ENCODE assay signal across 9 mouse cellular contexts in genomic region chr6:113282969-113283368, GRCm38 (mm10). TPM values are rescaled to one million over a fixed set of nuclear protein-coding genes. Genes with fewer than 3 reads are reported as not detected.
DNase-seq lines count a peak whose midpoint lies in the region; ATAC-seq lines count a peak whose summit lies in the region.
"Had no signal": no experiment of that assay in that cellular context is flagged by ENCODE, and none has a peak within 500 bp of the region (broad histone marks: within the 10 kb centered on the region; RNA-seq: fewer than 3 reads in every experiment).

No protein-coding gene starts in this region.

- no peaks in the 10 kb centered on the region for H3K9me3 ChIP-seq in kidney, embryonic 16.5 days (ENCODE audit: low read length)
- H3K9me3 ChIP-seq in hindbrain, embryonic 13.5 days = no peaks in the 10 kb centered on the region
- no peaks in the 10 kb centered on the region for H3K9me3 ChIP-seq in neural tube, embryonic 13.5 days

- no peak overlapping the region for H3K27ac ChIP-seq in kidney, embryonic 16.5 days (ENCODE audit: low read length)
- no peak overlapping the region for H3K27ac ChIP-seq in hindbrain, embryonic 13.5 days
- H3K27ac ChIP-seq in neural tube, embryonic 13.5 days (replicated peaks) = no peak overlapping the region

- peaks cover 36% of the 10 kb centered on the region for H3K27me3 ChIP-seq in kidney, embryonic 16.5 days (ENCODE audit: insufficient read depth, low read length)
- peaks cover 53% of the 10 kb centered on the region for H3K27me3 ChIP-seq in hindbrain, embryonic 13.5 days
- H3K27me3 ChIP-seq in neural tube, embryonic 13.5 days = peaks cover 51% of the 10 kb centered on the region
- H3K27me3 ChIP-seq: CH12.LX had no signal

- H3K9ac ChIP-seq in kidney, embryonic 16.5 days (replicated peaks; ENCODE audit: low read length) = no peak overlapping the region
- peak overlapping the region; percentile 65 for H3K9ac ChIP-seq in hindbrain, embryonic 13.5 days
- H3K9ac ChIP-seq in neural tube, embryonic 13.5 days = no peak overlapping the region

- no peak for DNase-seq in kidney, postnatal 10 days
- DNase-seq in cerebellum, adult 9-11 months = peak; percentile 60
- no peak for DNase-seq in heart, adult 18-20 months
- DNase-seq in adrenal gland, postnatal 36 days = no peak
- no peak for DNase-seq in MN1 (ENCODE audit: low spot score)

- peaks cover 6% of the 10 kb centered on the region for H3K4me1 ChIP-seq in kidney, embryonic 16.5 days (ENCODE audit: insufficient read depth, low read length)
- peaks cover 20% of the 10 kb centered on the region for H3K4me1 ChIP-seq in hindbrain, embryonic 13.5 days (replicated peaks)
- H3K4me1 ChIP-seq in neural tube, embryonic 13.5 days (replicated peaks) = peaks cover 18% of the 10 kb centered on the region

- peak overlapping the region; percentile 19 for H3K4me3 ChIP-seq in kidney, embryonic 16.5 days (ENCODE audit: low read length)
- peak overlapping the region; percentile 43 for H3K4me3 ChIP-seq in hindbrain, embryonic 13.5 days
- H3K4me3 ChIP-seq in neural tube, embryonic 13.5 days = peak overlapping the region; percentile 35

- ATAC-seq in kidney, embryonic 16.5 days (ENCODE audit: low FRiP score, low TSS enrichment) = no peak
- peak; percentile 45; the same call in 1 of the 2 replicates for ATAC-seq in hindbrain, embryonic 13.5 days (ENCODE audit: low FRiP score)
- 0 out of 2 replicates have a peak, but pooled peaks have one; percentile 28 for ATAC-seq in neural tube, embryonic 13.5 days (ENCODE audit: low read depth)

- no peaks in the 10 kb centered on the region; the same call in 1 of the 2 replicates for H3K36me3 ChIP-seq in kidney, embryonic 16.5 days (ENCODE audit: insufficient read depth, low read length)
- H3K36me3 ChIP-seq in hindbrain, embryonic 13.5 days = peaks cover 29% of the 10 kb centered on the region
- H3K36me3 ChIP-seq in neural tube, embryonic 13.5 days = peaks cover 19% of the 10 kb centered on the region

- WGBS in kidney, embryonic 16.5 days = 1% methylated on average over 22 of the region's 22 CpGs
- WGBS in hindbrain, embryonic 13.5 days = 2% methylated on average over 18 of the region's 22 CpGs
- WGBS in neural tube, embryonic 13.5 days = 2% methylated on average over 22 of the region's 22 CpGs

- H3K4me2 ChIP-seq in kidney, embryonic 16.5 days (replicated peaks; ENCODE audit: low read depth, low read length) = peak overlapping the region; percentile 40
- H3K4me2 ChIP-seq in hindbrain, embryonic 13.5 days = peak overlapping the region; percentile 75
- H3K4me2 ChIP-seq in neural tube, embryonic 13.5 days = peak overlapping the region; percentile 70

RNA-seq across cellular contexts. Expression of gene Cpne9, which starts 0.9 kb away (rescaled TPM):
- 0.09 TPM in 1 of 2 replicates, not detected in the other for polyA plus RNA-seq in kidney, embryonic 16.5 days (2015; fragmentation: Nextera tagmentation; extraction: Ambion mirVana)
- polyA plus RNA-seq in hindbrain, embryonic 13.5 days (2015; fragmentation: Nextera tagmentation; extraction: Ambion mirVana) = 1.2 and 1.9 TPM in 2 replicates
- 0.31 and 0.58 TPM in 2 replicates for polyA plus RNA-seq in neural tube, embryonic 13.5 days (2015; fragmentation: Nextera tagmentation; extraction: Ambion mirVana)
- total RNA-seq in heart, adult 18-20 months (2021) = not detected
- total RNA-seq in adrenal gland, postnatal 36 days (2021) = 1 to 10 TPM; 1.1 TPM

RNA-seq across cellular contexts. Expression of gene Brpf1, which starts 24.0 kb away (rescaled TPM):
- polyA plus RNA-seq in kidney, embryonic 16.5 days (2015; fragmentation: Nextera tagmentation; extraction: Ambion mirVana) = 19.0 and 22.1 TPM in 2 replicates
- polyA plus RNA-seq in hindbrain, embryonic 13.5 days (2015; fragmentation: Nextera tagmentation; extraction: Ambion mirVana) = 17.1 and 17.3 TPM in 2 replicates
- 16.7 and 16.8 TPM in 2 replicates for polyA plus RNA-seq in neural tube, embryonic 13.5 days (2015; fragmentation: Nextera tagmentation; extraction: Ambion mirVana)
- 10 to 100 TPM; 12.3 to 12.4 TPM for total RNA-seq in heart, adult 18-20 months (2021)
- total RNA-seq in adrenal gland, postnatal 36 days (2021) = 10 to 100 TPM; 25.2 to 27.2 TPM

RNA-seq across cellular contexts. Expression of gene Ogg1, which starts 43.8 kb away (rescaled TPM):
- polyA plus RNA-seq in kidney, embryonic 16.5 days (2015; fragmentation: Nextera tagmentation; extraction: Ambion mirVana) = 17.4 and 19.4 TPM in 2 replicates
- polyA plus RNA-seq in hindbrain, embryonic 13.5 days (2015; fragmentation: Nextera tagmentation; extraction: Ambion mirVana) = 8.7 and 9.6 TPM in 2 replicates
- polyA plus RNA-seq in neural tube, embryonic 13.5 days (2015; fragmentation: Nextera tagmentation; extraction: Ambion mirVana) = 9.0 and 10.2 TPM in 2 replicates
- total RNA-seq in heart, adult 18-20 months (2021) = 1 to 10 TPM; 4.5 to 6.9 TPM
- 10 to 100 TPM; 14.0 to 15.4 TPM for total RNA-seq in adrenal gland, postnatal 36 days (2021)

RNA-seq across cellular contexts. Expression of gene Mtmr14, which starts 45.3 kb away (rescaled TPM):
- polyA plus RNA-seq in kidney, embryonic 16.5 days (2015; fragmentation: Nextera tagmentation; extraction: Ambion mirVana) = 35.5 and 37.0 TPM in 2 replicates
- 34.7 and 35.5 TPM in 2 replicates for polyA plus RNA-seq in hindbrain, embryonic 13.5 days (2015; fragmentation: Nextera tagmentation; extraction: Ambion mirVana)
- 36.8 and 37.0 TPM in 2 replicates for polyA plus RNA-seq in neural tube, embryonic 13.5 days (2015; fragmentation: Nextera tagmentation; extraction: Ambion mirVana)
- 10 to 100 TPM; 12.7 to 17.6 TPM for total RNA-seq in heart, adult 18-20 months (2021)
- total RNA-seq in adrenal gland, postnatal 36 days (2021) = 10 to 100 TPM; 19.7 to 30.1 TPM
